Mouse (Mus musculus) 416B (cell line): ENCODE results near the gene Cacna1d.
A peak's percentile ranks its signal among the peaks of the same experiment; 100 is the strongest.

Experiments used
- DNase-seq: peaks from one replicate; pipeline ENCODE4 v3.0.0; 2011; ENCODE audit warnings: low read depth

Cacna1d gene

GRCm38 (mm10) chr14:30208156-30208555 is 283.1 kb downstream of the Cacna1d start:
- no peak for DNase-seq

GRCm38 (mm10) chr14:30205821-30206220 is 285.4 kb downstream of the Cacna1d start:
- no peak for DNase-seq

GRCm38 (mm10) chr14:30204526-30204925 is 286.7 kb downstream of the Cacna1d start:
- DNase-seq = no peak

- DNase-seq = no peak
Observed at GRCm38 (mm10) chr14:30200310-30200709, 290.9 kb downstream of the Cacna1d start.

GRCm38 (mm10) chr14:30198882-30199281 is 292.4 kb downstream of the Cacna1d start:
- no peak for DNase-seq

GRCm38 (mm10) chr14:30198116-30198515 is 293.1 kb downstream of the Cacna1d start:
- DNase-seq = no peak

- DNase-seq = no peak
Observed at GRCm38 (mm10) chr14:30196959-30197358, 294.3 kb downstream of the Cacna1d start.

GRCm38 (mm10) chr14:30196235-30196634 is 295.0 kb downstream of the Cacna1d start:
- DNase-seq = peak; percentile 51

- DNase-seq = no peak
Observed at GRCm38 (mm10) chr14:30190308-30190971, 300.8 kb downstream of the Cacna1d start.

GRCm38 (mm10) chr14:30185616-30186274 is 305.5 kb downstream of the Cacna1d start:
- DNase-seq = no peak

- no peak for DNase-seq
Observed at GRCm38 (mm10) chr14:30184445-30185152, 306.7 kb downstream of the Cacna1d start.

- no peak for DNase-seq
Observed at GRCm38 (mm10) chr14:30184013-30184412, 307.2 kb downstream of the Cacna1d start.

GRCm38 (mm10) chr14:30182624-30183524 is 308.4 kb downstream of the Cacna1d start:
- DNase-seq = no peak

- DNase-seq = no peak
Observed at GRCm38 (mm10) chr14:30178306-30178705, 312.9 kb downstream of the Cacna1d start.

- no peak for DNase-seq
Observed at GRCm38 (mm10) chr14:30177850-30178249, 313.4 kb downstream of the Cacna1d start.

- no peak for DNase-seq
Observed at GRCm38 (mm10) chr14:30175362-30175761, 315.9 kb downstream of the Cacna1d start.

GRCm38 (mm10) chr14:30172821-30173755 is 318.2 kb downstream of the Cacna1d start:
- no peak for DNase-seq

GRCm38 (mm10) chr14:30171593-30171992 is 319.7 kb downstream of the Cacna1d start:
- DNase-seq = no peak

- no peak for DNase-seq
Observed at GRCm38 (mm10) chr14:30171008-30171407, 320.2 kb downstream of the Cacna1d start.

GRCm38 (mm10) chr14:30169455-30169854 is 321.8 kb downstream of the Cacna1d start:
- DNase-seq = peak; percentile 16

GRCm38 (mm10) chr14:30168902-30169301 is 322.4 kb downstream of the Cacna1d start:
- DNase-seq = no peak
